Mouse (Mus musculus): ENCODE measurements around the gene Pcsk5. TPM values are rescaled to one million over a fixed set of nuclear protein-coding genes. Genes with fewer than 3 reads are reported as not detected.

The Pcsk5 gene
- 17.4 and 18.2 TPM in 2 replicates for polyA plus RNA-seq (2012; rRNA removed)
- polyA plus RNA-seq (2014; fragmentation: Nextera tagmentation; extraction: Ambion mirVana): 21.7 and 23.6 TPM in 2 replicates

GRCm38 (mm10) chr19:17837471-17837859 is at the start of gene Pcsk5:
Gene Pcsk5 (minus strand): TSS chr19:17837632.
- Histone ChIP-seq H3K9ac (ENCODE audit: low read depth, low read length, severe bottlenecking) (peak within 1 kb of the TSS; percentile 86), H3K4me3 (replicated peaks; ENCODE audit: low read length) (peak within 1 kb of the TSS; percentile 78), H3K27me3 (ENCODE audit: control insufficient read depth, insufficient read depth, low read length) (no peaks in the 10 kb centered on the region), H3K9me3 (ENCODE audit: control insufficient read depth, low read length) (no peaks in the 10 kb centered on the region), H3K36me3 (ENCODE audit: control insufficient read depth, insufficient read depth, low read length) (no peaks in the 10 kb centered on the region), H3K4me1 (ENCODE audit: control insufficient read depth, insufficient read depth, low read length) (peaks cover 21% of the 10 kb centered on the region), H3K27ac (replicated peaks; ENCODE audit: low read depth, low read length) (peak within 1 kb of the TSS; percentile 87), H3K4me2 (replicated peaks; ENCODE audit: low read depth, low read length, severe bottlenecking) (peak within 1 kb of the TSS; percentile 88)
- DNase-seq (ENCODE audit: low spot score) (peak; percentile 89), ATAC-seq (ENCODE audit: low FRiP score, low read depth) (peak; percentile 93)
- WGBS: 0% methylated on average over 14 of the region's 36 CpGs
- 0 out of 2 replicates have a peak, but pooled peaks have one; percentile 47 for TF ChIP-seq POLR2A (IDR thresholded peaks at IDR 0.05; ENCODE audit: borderline replicate concordance, extremely low read depth, insufficient read depth, insufficient read length)

- Histone ChIP-seq H3K4me2 (replicated peaks; ENCODE audit: low read depth, low read length, severe bottlenecking) (no peak overlapping the region), H3K4me3 (replicated peaks; ENCODE audit: low read length) (no peak overlapping the region), H3K4me1 (ENCODE audit: control insufficient read depth, insufficient read depth, low read length) (peaks cover 5% of the 10 kb centered on the region; the same call in 1 of the 2 replicates), H3K27ac (replicated peaks; ENCODE audit: low read depth, low read length) (no peak overlapping the region), H3K27me3 (ENCODE audit: control insufficient read depth, insufficient read depth, low read length) (no peaks in the 10 kb centered on the region), H3K36me3 (ENCODE audit: control insufficient read depth, insufficient read depth, low read length) (no peaks in the 10 kb centered on the region), H3K9me3 (ENCODE audit: control insufficient read depth, low read length) (no peaks in the 10 kb centered on the region), H3K9ac (ENCODE audit: low read depth, low read length, severe bottlenecking) (no peak overlapping the region)
- 49% methylated on average over 7 of the region's 7 CpGs for WGBS
- ATAC-seq (ENCODE audit: low FRiP score, low read depth) (no peak), DNase-seq (ENCODE audit: low spot score) (no peak)
- TF ChIP-seq POLR2A (IDR thresholded peaks at IDR 0.05; ENCODE audit: borderline replicate concordance, extremely low read depth, insufficient read depth, insufficient read length): no peak
These were observed 38.4 kb upstream of the Pcsk5 start for GRCm38 (mm10) chr19:17875804-17876203.

GRCm38 (mm10) chr19:17874388-17874787 is 37.0 kb upstream of the Pcsk5 start:
- Histone ChIP-seq H3K4me1 (ENCODE audit: control insufficient read depth, insufficient read depth, low read length) (peaks cover 5% of the 10 kb centered on the region; the same call in 1 of the 2 replicates), H3K27me3 (ENCODE audit: control insufficient read depth, insufficient read depth, low read length) (no peaks in the 10 kb centered on the region), H3K27ac (replicated peaks; ENCODE audit: low read depth, low read length) (no peak overlapping the region), H3K9me3 (ENCODE audit: control insufficient read depth, low read length) (no peaks in the 10 kb centered on the region), H3K4me3 (replicated peaks; ENCODE audit: low read length) (no peak overlapping the region), H3K36me3 (ENCODE audit: control insufficient read depth, insufficient read depth, low read length) (no peaks in the 10 kb centered on the region), H3K9ac (ENCODE audit: low read depth, low read length, severe bottlenecking) (no peak overlapping the region; the same call in 1 of the 2 replicates), H3K4me2 (replicated peaks; ENCODE audit: low read depth, low read length, severe bottlenecking) (no peak overlapping the region)
- WGBS: 63% methylated on average over 2 of the region's 2 CpGs
- no peak for ATAC-seq (ENCODE audit: low FRiP score, low read depth)
- no peak for TF ChIP-seq POLR2A (IDR thresholded peaks at IDR 0.05; ENCODE audit: borderline replicate concordance, extremely low read depth, insufficient read depth, insufficient read length)
- no peak for DNase-seq (ENCODE audit: low spot score)

- no peak for TF ChIP-seq POLR2A (IDR thresholded peaks at IDR 0.05; ENCODE audit: borderline replicate concordance, extremely low read depth, insufficient read depth, insufficient read length)
- WGBS: 38% methylated on average over 2 of the region's 2 CpGs
- Histone ChIP-seq H3K4me3 (replicated peaks; ENCODE audit: low read length) (no peak overlapping the region), H3K4me2 (replicated peaks; ENCODE audit: low read depth, low read length, severe bottlenecking) (no peak overlapping the region), H3K4me1 (ENCODE audit: control insufficient read depth, insufficient read depth, low read length) (peaks cover 5% of the 10 kb centered on the region; the same call in 1 of the 2 replicates), H3K9ac (ENCODE audit: low read depth, low read length, severe bottlenecking) (no peak overlapping the region), H3K36me3 (ENCODE audit: control insufficient read depth, insufficient read depth, low read length) (no peaks in the 10 kb centered on the region), H3K27ac (replicated peaks; ENCODE audit: low read depth, low read length) (no peak overlapping the region), H3K9me3 (ENCODE audit: control insufficient read depth, low read length) (no peaks in the 10 kb centered on the region), H3K27me3 (ENCODE audit: control insufficient read depth, insufficient read depth, low read length) (no peaks in the 10 kb centered on the region)
- ATAC-seq (ENCODE audit: low FRiP score, low read depth): no peak
- peak; percentile 28 for DNase-seq (ENCODE audit: low spot score)
These were observed 36.3 kb upstream of the Pcsk5 start for GRCm38 (mm10) chr19:17873755-17874154.

- Histone ChIP-seq H3K27ac (replicated peaks; ENCODE audit: low read depth, low read length) (no peak overlapping the region), H3K9ac (ENCODE audit: low read depth, low read length, severe bottlenecking) (no peak overlapping the region), H3K4me3 (replicated peaks; ENCODE audit: low read length) (no peak overlapping the region), H3K4me2 (replicated peaks; ENCODE audit: low read depth, low read length, severe bottlenecking) (no peak overlapping the region), H3K27me3 (ENCODE audit: control insufficient read depth, insufficient read depth, low read length) (no peaks in the 10 kb centered on the region), H3K36me3 (ENCODE audit: control insufficient read depth, insufficient read depth, low read length) (no peaks in the 10 kb centered on the region), H3K9me3 (ENCODE audit: control insufficient read depth, low read length) (no peaks in the 10 kb centered on the region), H3K4me1 (ENCODE audit: control insufficient read depth, insufficient read depth, low read length) (no peaks in the 10 kb centered on the region)
- no peak for TF ChIP-seq POLR2A (IDR thresholded peaks at IDR 0.05; ENCODE audit: borderline replicate concordance, extremely low read depth, insufficient read depth, insufficient read length)
- DNase-seq (ENCODE audit: low spot score) (no peak), ATAC-seq (ENCODE audit: low FRiP score, low read depth) (no peak)
- 68% methylated on average over 3 of the region's 3 CpGs for whole genome bisulfite sequencing
These were observed 29.0 kb upstream of the Pcsk5 start for GRCm38 (mm10) chr19:17866317-17866891.
